Mouse (Mus musculus) kidney, adult 8-10 months (tissue): Measurements from ENCODE around the gene Gm20897.
"Not testable (repeated sequence)": the region's sequence is repeated elsewhere in the genome, so short reads cannot be mapped to it uniquely, and the experiment has no call there.

ENCODE experiments used
- DNase-seq, 2 experiments: peaks; one replicate each; pipeline ENCODE4 v3.0.0; 2022

Gm20897 gene

GRCm38 (mm10) chrY:38502138-38502537 lies at the start of gene Gm20897:
Gene Gm20897 (minus strand): TSS chrY:38502238.
- not testable (repeated sequence) for DNase-seq
